Mouse (Mus musculus): ENCODE results near the gene Gm49358.

DNA sequence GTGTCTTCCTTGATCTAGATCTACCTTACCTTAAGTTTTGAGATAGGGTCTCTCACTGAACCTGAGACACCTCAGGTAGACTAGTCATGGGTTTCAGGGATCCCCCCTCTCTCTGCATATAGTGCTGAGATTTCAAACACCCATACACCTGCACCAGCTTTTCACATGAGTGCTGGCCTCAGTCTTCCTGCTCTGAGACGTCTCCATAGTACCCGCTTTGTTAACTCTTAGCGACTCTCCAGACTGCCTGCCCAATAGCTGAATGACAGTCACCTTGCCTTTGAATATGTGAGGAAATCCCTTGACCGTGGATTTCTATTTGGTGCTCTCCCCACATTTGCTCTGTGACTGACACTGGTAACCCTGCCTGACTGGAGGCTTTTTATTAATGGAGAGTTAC, 30.4 kb downstream of the Gm49358 start:
- TF ChIP-seq POLR2A (IDR thresholded peaks at IDR 0.05; ENCODE audit: low read depth, low read length): no peak
- no peak for TF ChIP-seq CTCF (IDR thresholded peaks at IDR 0.05; ENCODE audit: borderline replicate concordance, insufficient read depth, low read length)
